Mouse (Mus musculus): ENCODE results near the gene Tas2r136.

The Tas2r136 gene

DNA sequence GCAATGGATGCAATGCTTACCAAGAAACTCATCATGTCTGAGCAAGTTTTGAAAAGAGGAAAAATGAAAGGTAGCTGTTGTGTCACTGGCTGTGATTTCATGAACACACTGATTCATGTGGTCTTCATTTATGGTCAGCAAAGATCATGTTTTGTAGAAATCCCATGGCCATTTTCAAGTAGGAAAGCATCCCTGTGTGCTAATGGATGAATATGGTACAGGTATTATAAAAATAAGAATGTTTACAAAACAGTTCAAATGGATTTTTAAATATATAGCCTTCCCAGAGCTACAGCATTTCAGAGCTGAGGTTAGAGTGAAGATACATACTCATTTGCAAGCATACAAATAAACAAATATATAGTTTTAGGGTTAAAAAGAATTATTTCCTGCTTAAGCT is at the start of gene Tas2r136:
Gene Tas2r136 (minus strand): TSS at position 101 of the 400 bp plus-strand sequence.
- no peak for DNase-seq (ENCODE audit: extremely low read depth, low read depth)

DNA sequence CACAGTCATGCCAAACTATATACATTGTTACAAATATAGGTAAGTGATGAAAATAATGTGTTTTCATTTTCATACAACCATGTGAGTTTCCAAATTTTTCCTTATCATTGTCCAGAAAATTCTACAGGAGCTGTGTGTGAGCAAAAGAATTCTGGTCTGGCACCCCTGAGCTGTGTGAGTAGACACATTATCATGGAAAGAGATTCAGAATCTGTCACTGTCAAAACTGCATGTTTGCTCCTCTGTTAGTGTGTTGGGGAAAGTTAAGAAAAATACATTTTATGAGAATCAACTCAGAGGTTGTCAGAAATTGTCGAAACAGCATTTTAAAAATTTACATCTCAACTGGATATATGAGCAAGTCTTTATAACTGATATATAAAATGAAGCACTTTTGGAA is 24.6 kb upstream of the Tas2r136 start, which contains the start of gene Tas2r117:
Gene Tas2r117 (plus strand): TSS at position 301 of the 400 bp plus-strand sequence.
- no peak for DNase-seq (ENCODE audit: extremely low read depth, low read depth)

GRCm38 (mm10) chr6:132795393-132795792 is 17.4 kb upstream of the Tas2r136 start:
- no peak for DNase-seq (ENCODE audit: extremely low read depth, low read depth)

- no peak for DNase-seq (ENCODE audit: extremely low read depth, low read depth)
These were observed 16.1 kb downstream of the Tas2r136 start, which contains the start of gene Tas2r102 for GRCm38 (mm10) chr6:132761831-132762230. TSS of gene Tas2r102 (plus strand) at chr6:132762131.

DNA sequence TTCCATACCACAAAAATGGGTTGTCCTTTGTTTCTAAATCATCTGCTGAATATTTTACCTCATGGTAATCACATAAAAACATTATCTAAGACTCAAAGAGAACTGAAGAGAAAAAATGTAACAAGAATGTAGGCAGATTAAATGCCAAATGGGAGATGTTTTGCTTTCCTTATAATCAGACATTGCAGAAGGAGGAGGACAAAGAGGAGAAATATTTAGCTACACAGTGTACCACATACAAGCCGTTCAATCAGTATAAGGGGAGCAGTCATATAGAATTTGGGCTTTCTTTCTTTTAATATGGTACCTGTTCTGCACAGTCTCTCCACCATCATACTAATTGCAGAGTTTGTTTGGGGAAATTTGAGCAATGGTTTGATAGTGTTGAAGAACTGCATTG is 23.5 kb downstream of the Tas2r136 start, which contains the start of gene Tas2r124:
Gene Tas2r124 (plus strand): TSS at position 301 of the 400 bp plus-strand sequence.
- no peak for DNase-seq (ENCODE audit: extremely low read depth, low read depth)

- peak; percentile 3 for DNase-seq (ENCODE audit: extremely low read depth, low read depth)
These were observed 27.8 kb downstream of the Tas2r136 start for GRCm38 (mm10) chr6:132750206-132750605.

GRCm38 (mm10) chr6:132737935-132738334 is 40.0 kb downstream of the Tas2r136 start, which contains the start of gene Tas2r115:
TSS of gene Tas2r115 (minus strand) at chr6:132738035.
- no peak for DNase-seq (ENCODE audit: extremely low read depth, low read depth)

Data from MEL-GATA-1-ER (cell line).